Mouse (Mus musculus): Measurements from ENCODE around the gene Trib3. TPM values are rescaled to one million over a fixed set of nuclear protein-coding genes. Genes with fewer than 3 reads are reported as not detected.

Trib3 gene
- total RNA-seq, 2 experiments from 2014 or later: 0.62 to 1.5 TPM

GRCm38 (mm10) chr2:152349205-152349604 is 5.4 kb upstream of the Trib3 start:
- no peak for DNase-seq
- intact Hi-C loops (cut with DNase I): no loop called here

GRCm38 (mm10) chr2:152347722-152348121 is 3.9 kb upstream of the Trib3 start:
- intact Hi-C loops (cut with DNase I): no loop called here
- DNase-seq: no peak

GRCm38 (mm10) chr2:152346776-152347465 is 3.1 kb upstream of the Trib3 start:
- intact Hi-C loops (cut with DNase I): no loop called here
- no peak for DNase-seq

GRCm38 (mm10) chr2:152345393-152345792 is 1.6 kb upstream of the Trib3 start:
- intact Hi-C loops (cut with DNase I): no loop called here
- no peak for DNase-seq

GRCm38 (mm10) chr2:152344909-152345308 is 1.1 kb upstream of the Trib3 start:
- DNase-seq: no peak
- intact Hi-C loops (cut with DNase I): no loop called here

DNA sequence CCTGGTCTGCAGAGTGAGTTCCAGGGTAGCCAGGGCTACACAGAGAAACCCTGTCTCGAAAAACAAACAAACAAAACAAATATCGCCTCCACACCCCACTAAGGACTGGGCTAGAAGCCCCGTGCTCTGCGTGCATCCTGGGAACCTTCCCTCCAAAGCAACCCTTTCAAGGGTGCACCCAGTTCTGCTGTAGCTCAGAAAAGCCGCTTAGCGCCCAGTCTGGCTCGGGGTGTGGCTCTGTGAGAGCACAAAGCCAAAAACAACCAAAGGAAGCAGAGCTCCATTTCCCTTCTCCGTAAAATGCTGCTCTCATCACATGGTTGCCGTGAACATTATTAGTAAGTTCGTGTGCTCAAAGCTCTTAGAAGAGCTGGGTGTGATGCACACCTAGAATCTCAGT is 529 bp upstream of the Trib3 start:
- intact Hi-C loops (cut with DNase I): no loop called here
- DNase-seq: no peak

DNA sequence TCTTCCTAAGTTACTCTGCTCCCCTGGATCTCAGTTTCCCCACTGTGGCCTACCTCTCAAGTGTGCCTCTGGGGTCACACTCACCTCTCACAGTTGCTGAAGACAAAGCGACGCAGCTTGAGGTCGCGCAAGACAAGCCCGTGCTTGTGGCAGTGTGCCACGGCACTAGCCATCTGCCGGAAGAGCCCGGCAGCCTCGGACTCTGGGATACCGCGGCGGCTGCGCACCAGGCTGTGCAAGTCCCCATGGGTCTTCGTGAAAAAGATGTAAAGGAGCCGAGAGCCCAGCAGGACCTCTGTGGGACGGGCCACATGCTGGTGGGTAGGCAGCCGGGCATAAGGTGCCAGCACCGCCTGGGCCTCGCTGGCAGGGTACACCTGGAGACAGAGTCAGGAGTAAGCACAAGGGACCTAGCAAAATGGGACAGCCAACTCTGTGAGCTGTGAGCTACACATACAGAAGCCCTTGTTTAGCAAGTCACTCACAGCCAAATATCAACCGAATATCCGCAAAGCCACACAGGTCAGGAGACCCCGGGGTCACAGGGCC is 4.1 kb downstream of the Trib3 start:
- no peak for DNase-seq
- intact Hi-C loops (cut with DNase I): no loop called here

GRCm38 (mm10) chr2:152338319-152338718 is 5.5 kb downstream of the Trib3 start:
- intact Hi-C loops (cut with DNase I): no loop called here
- no peak for DNase-seq

DNA sequence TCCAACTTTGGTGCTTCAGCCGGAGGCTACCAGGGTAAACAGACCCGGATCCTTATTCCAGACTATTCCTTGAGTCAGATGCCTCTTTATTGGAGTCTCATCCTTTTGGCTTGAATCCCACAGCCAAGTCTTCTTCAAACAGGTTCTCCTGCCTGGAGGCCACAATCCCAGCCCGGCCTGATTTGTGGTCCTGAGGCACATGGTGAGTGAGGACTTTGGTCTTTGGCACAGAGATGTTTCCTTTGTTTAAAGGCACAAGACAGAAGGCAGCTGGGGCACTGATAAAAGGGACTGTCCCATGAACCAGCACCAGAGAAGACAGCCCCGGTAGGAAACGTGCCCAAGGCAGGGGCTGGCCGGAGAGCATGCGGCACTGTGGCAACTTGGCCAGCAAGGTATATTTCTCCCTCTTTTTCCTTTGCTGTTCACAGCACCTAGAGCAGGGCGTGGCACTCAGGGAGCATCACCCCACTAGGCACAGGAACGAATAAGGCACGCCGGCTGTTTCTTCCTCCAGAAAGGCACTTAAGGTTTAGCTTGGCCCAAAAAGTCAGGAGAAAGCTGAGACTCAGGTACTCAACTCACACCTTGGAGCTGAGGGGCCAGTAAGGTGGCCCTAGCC is 6.1 kb downstream of the Trib3 start:
- DNase-seq: no peak
- intact Hi-C loops (cut with DNase I): no loop called here

GRCm38 (mm10) chr2:152336856-152337255 is 7.0 kb downstream of the Trib3 start:
- no peak for DNase-seq
- intact Hi-C loops (cut with DNase I): no loop called here

- intact Hi-C loops (cut with DNase I): no loop called here
- no peak for DNase-seq
Observed at GRCm38 (mm10) chr2:152335289-152335820, 8.5 kb downstream of the Trib3 start.

DNA sequence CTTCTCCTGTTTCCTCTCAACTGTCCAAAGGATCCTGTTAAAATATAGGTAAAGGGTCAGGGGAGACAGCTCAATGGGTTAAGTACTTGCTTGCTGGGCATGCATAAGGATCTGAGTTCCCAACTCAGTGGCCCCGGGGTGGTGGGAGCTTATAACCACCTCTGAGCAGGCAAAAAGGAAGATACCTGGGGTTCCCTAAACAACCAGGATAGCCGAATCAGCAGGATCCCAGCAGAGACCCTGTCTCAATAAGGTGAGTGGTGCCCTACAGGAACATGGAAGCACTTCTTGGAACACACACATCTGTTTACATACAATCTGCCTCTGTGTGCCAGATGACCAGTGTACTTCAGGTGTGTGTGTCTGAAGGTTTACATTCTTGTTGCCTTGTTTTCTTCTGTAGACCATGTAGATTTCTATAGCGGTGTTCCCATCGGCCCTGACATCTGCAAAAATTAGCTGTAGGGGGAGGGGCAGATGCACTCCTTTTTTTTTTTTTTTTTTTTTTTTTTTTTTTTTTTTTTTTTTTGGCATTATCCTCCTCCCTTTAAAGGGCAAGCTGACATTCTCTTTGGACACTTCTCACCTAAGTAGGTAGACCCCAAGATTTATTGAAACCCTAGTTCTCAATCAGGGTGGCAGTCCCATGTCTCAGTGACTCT is 10.4 kb downstream of the Trib3 start:
- DNase-seq: no peak
- intact Hi-C loops (cut with DNase I): no loop called here

DNA sequence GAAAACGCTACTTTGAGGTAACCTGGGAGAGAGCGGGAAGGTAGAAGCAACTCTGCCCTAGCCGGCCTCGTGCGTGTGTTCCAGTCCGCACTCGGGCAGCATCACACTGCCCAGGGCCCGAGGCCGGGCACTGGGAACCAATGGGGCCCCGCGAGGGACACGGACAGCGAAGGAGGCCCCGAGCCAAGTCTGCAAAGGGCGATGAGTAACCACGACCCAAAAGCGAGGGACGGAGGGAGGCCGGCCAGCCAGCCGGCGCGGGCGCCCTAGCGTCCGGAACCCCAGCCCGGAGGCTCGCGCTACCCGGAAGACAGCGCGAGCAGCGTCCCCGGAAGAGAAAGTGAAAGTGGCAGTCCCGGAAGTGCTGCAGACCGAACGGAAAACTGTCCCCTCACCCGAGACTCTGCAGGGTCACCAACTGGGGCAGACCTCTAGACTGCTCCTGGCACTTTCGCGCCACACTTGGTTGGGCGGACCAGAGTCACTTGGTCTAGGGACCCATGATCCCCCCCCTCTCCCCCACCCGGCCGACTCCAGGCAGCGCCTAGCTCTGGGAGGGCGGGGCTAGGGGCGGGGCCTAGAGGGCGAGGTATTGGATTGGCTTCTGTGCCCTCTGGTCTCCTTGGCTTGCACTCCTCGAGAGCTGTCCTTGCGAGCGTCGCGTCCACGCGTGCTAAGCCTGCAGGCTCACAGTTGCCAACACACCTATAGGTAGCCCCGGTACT is 11.6 kb downstream of the Trib3 start, which contains the start of gene Rbck1:
Gene Rbck1, minus strand, starts transcription at position 553 of the 725 bp plus-strand sequence.
- intact Hi-C loops (cut with DNase I): no loop called here
- peak; percentile 80 to 88 for DNase-seq

- intact Hi-C loops (cut with DNase I): no loop called here
- no peak for DNase-seq
Observed at GRCm38 (mm10) chr2:152330858-152331423, 12.9 kb downstream of the Trib3 start.

DNA sequence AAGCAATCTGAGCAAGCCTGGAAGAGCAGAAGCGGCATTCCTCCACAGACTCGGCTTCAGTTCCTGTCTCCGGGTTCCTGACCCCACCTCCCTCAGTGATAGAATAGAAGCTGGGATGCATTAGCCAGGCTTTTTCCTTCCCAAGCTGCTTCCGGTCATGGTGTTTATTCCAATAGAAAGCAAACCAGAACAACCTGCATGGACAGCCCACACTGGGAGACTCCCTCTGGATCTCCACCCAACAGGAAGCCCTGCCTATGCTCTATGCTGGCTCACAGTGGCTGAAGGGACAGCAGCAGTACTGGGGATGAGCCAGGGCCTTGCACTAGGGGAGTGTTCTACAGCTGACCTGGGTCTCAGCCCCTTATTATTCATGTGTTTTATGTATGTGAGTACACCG is 15.9 kb downstream of the Trib3 start:
- no peak for DNase-seq
- intact Hi-C loops (cut with DNase I): no loop called here

GRCm38 (mm10) chr2:152326654-152327053 is 17.2 kb downstream of the Trib3 start:
- intact Hi-C loops (cut with DNase I): no loop called here
- no peak for DNase-seq

- intact Hi-C loops (cut with DNase I): no loop called here
Observed at GRCm38 (mm10) chr2:152326157-152326556, 17.7 kb downstream of the Trib3 start.

DNA sequence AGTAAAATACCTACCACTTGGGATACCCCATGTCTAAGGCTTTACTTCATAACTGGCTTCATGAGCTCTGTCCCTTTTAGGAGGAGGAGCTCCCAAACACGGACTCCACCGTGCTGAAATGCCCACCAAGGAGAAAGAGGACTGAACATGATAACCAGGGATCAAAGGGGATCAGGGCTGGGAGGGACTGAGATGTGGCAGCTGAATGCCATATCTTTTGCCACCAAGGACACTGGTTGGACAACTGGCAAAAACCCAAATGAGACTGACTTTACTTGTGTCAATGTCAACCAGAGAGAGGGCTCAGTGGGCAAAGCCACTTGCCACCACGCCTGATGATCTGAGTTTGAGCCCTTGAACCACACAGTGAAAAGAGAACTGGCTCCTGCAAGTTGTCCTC is 19.0 kb downstream of the Trib3 start:
- intact Hi-C loops (cut with DNase I): no loop called here
- no peak for DNase-seq

More at GRCm38 (mm10) chr2:152326157-152326556, 17.7 kb downstream of the Trib3 start:
- DNase-seq: no peak

DNA sequence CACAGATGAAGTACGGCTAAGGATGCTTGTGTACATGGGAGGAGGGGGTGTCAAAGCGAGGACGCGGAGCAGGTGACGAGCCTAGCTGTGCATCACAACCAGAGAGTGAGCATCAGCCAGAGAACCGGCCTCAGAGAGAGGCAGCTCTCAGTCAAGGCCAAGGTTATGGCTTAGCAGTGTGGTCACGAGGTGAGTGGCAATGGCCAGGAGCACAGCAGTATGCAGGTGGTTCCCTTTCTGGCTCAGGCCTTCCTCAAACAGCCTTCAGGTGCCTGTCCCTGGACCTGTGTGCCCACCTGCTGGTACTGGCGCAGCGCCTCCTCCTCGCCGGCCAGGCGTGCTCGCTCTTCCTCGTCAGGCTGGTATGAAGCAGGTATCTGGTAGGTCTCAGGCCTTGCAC is 19.9 kb downstream of the Trib3 start:
- DNase-seq: no peak
- intact Hi-C loops (cut with DNase I): no loop called here

DNA sequence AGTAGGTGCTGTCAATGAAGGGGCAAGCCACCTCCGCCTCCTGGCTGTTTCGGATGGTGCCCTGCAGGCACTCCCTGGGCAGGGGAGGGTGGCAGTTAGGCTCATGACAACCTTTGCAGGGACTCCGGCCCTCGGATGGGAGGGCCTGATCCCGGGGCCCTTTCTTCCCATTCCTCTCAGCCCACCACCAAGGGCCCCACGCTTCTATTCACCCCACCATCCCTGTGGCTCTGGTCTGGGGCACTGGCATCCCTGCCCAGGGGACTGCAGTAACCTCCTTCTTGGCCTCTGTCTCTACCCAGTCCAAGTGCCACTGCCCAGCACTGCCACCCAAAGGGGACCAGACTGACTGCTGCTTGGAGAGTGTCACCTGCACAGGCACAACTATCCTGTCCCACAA is 21.6 kb downstream of the Trib3 start:
- no peak for DNase-seq
- intact Hi-C loops (cut with DNase I): no loop called here

Measured in gastrocnemius, postnatal 36 days (tissue).